In the genomic region with DNA sequence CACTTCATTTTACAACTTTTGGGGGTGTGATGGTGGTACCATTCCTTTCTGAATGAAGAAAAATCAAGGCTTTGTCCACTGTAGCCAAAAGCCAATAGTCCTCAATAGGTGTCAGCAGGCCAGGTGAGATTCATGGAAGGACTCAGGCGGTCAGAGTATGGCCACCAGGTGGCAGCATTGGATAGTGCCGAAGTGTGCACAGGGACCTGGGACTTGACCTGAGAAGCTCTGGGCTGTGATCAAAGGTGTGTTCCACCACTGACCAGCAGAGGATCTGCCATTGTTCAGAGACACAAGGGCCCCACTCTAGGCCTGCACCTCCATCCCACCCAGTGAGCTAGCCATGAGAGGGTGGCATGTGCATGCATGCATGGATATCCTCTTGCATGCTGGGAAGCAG, we compare ENCODE assay signal across 9 mouse cellular contexts. TPM values are rescaled to one million over a fixed set of nuclear protein-coding genes. Genes with fewer than 3 reads are reported as not detected.
DNase-seq lines count a peak whose midpoint lies in the region; ATAC-seq and TF ChIP-seq lines count a peak whose summit lies in the region.
"Had no signal": no experiment of that assay in that cellular context is flagged by ENCODE, and none has a peak within 500 bp of the region (broad histone marks: within the 10 kb centered on the region; RNA-seq: fewer than 3 reads in every experiment).

No protein-coding gene starts in this region.

- TF ChIP-seq CTCF in CH12.LX (conservative IDR thresholded peaks at IDR 0.05 in 1 of 2, IDR thresholded peaks at IDR 0.05 in 1 of 2; ENCODE audit: low read depth in 2 of 2, low read length in 2 of 2), result peak; percentile 71 to 93; a peak in 3 of 4 replicates

- DNase-seq in CH12.LX (ENCODE audit: extremely low read depth) (peak; percentile 72), WW6 (ENCODE audit: low read depth, low spot score) (peak; percentile 70)
- peak; percentile 79 for DNase-seq in embryo, embryonic 10 days (ENCODE audit: low spot score)
- peak; percentile 73 for DNase-seq in hindbrain, embryonic 14.5 days (ENCODE audit: low spot score)
- DNase-seq in layer of hippocampus, postnatal 36 days, result peak; percentile 43 to 52
- peak; percentile 43 to 70 for DNase-seq in lung, postnatal 4 days
- DNase-seq in spleen, postnatal 14 days (ENCODE audit: low spot score in 2 of 2), result peak; percentile 22 to 31

- TF ChIP-seq EP300 in CH12.LX (IDR thresholded peaks at IDR 0.05; ENCODE audit: low read length), result no peak

- TF ChIP-seq POLR2A in CH12.LX (IDR thresholded peaks at IDR 0.05; ENCODE audit: low read depth, low read length), result no peak

- H3K27me3 ChIP-seq in CH12.LX (replicated peaks), result peaks cover 75% of the 10 kb centered on the region
- H3K27me3 ChIP-seq in hindbrain, embryonic 14.5 days (ENCODE audit: control insufficient read depth, insufficient read depth, low read length), result no peaks in the 10 kb centered on the region
- H3K27me3 ChIP-seq: heart, embryonic 15.5 days had no signal

- H3K4me1 ChIP-seq in CH12.LX (ENCODE audit: control insufficient read depth in 1 of 2, insufficient read depth in 2 of 2), result no peaks in the 10 kb centered on the region
- no peaks in the 10 kb centered on the region for H3K4me1 ChIP-seq in hindbrain, embryonic 14.5 days (replicated peaks; ENCODE audit: control insufficient read depth, insufficient read depth, low read length)
- H3K4me1 ChIP-seq: heart, embryonic 15.5 days had no signal

- WGBS in hindbrain, embryonic 14.5 days, result 18% methylated on average over 2 of the region's 2 CpGs

- no peak overlapping the region for H3K4me2 ChIP-seq in CH12.LX (ENCODE audit: insufficient read depth, low read depth, poor library complexity, severe bottlenecking)
- H3K4me2 ChIP-seq in hindbrain, embryonic 14.5 days (replicated peaks), result no peak overlapping the region
- H3K4me2 ChIP-seq: heart, embryonic 15.5 days had no signal

- H3K4me3 ChIP-seq in CH12.LX (replicated peaks in 1 of 3; ENCODE audit: low read depth in 2 of 3, low read length in 2 of 3, poor library complexity in 1 of 3), result no peak overlapping the region
- H3K4me3 ChIP-seq in hindbrain, embryonic 14.5 days (replicated peaks; ENCODE audit: low read length), result no peak overlapping the region
- H3K4me3 ChIP-seq: heart, embryonic 15.5 days had no signal

- no peaks in the 10 kb centered on the region for H3K9me3 ChIP-seq in CH12.LX (replicated peaks; ENCODE audit: low read length)
- H3K9me3 ChIP-seq in hindbrain, embryonic 14.5 days (ENCODE audit: control insufficient read depth, low read length), result no peaks in the 10 kb centered on the region
- H3K9me3 ChIP-seq: heart, embryonic 15.5 days had no signal

- H3K36me3 ChIP-seq in CH12.LX (replicated peaks in 1 of 2; ENCODE audit: control insufficient read depth in 1 of 2, insufficient read depth in 1 of 2, low read length in 1 of 2), result no peaks in the 10 kb centered on the region
- no peaks in the 10 kb centered on the region for H3K36me3 ChIP-seq in hindbrain, embryonic 14.5 days (replicated peaks; ENCODE audit: control insufficient read depth, insufficient read depth)
- H3K36me3 ChIP-seq: heart, embryonic 15.5 days had no signal

- no peaks in the 10 kb centered on the region for H3K79me2 ChIP-seq in CH12.LX (replicated peaks; ENCODE audit: control insufficient read depth, extremely low read depth, insufficient read depth, poor library complexity, severe bottlenecking)

- TF ChIP-seq RAD21 in CH12.LX (IDR thresholded peaks at IDR 0.05; ENCODE audit: low read depth, low read length), result peak; percentile 75

- dilution Hi-C loops in CH12.LX (cut with MboI; ENCODE audit: extremely low pct_ligation_motif_present, extremely low pct_unique_long_range_greater_than_20kb, low sequenced_read_pairs), result no loop called here

- in situ Hi-C loops in CH12.LX (cut with MboI; ENCODE audit: low pct_ligation_motif_present, low pct_unique_long_range_greater_than_20kb, low sequenced_read_pairs), result no loop called here

- no peak for ATAC-seq in hindbrain, embryonic 14.5 days (ENCODE audit: low FRiP score)
- no peak for ATAC-seq in activated CD4-positive, CD25-positive, alpha-beta regulatory T cell, adult 4 months

- H3K27ac ChIP-seq in CH12.LX (ENCODE audit: insufficient read depth, low read depth), result no peak overlapping the region
- no peak overlapping the region for H3K27ac ChIP-seq in hindbrain, embryonic 14.5 days
- H3K27ac ChIP-seq: heart, embryonic 15.5 days had no signal

- no peak overlapping the region for H3K9ac ChIP-seq in CH12.LX (ENCODE audit: insufficient read depth, low read depth)
- H3K9ac ChIP-seq in hindbrain, embryonic 14.5 days, result no peak overlapping the region
- H3K9ac ChIP-seq: heart, embryonic 15.5 days had no signal

TF ChIP-seq in CH12.LX, 34 proteins besides CTCF, POLR2A, EP300 and RAD21:
- TF ChIP-seq RCOR1 (conservative IDR thresholded peaks at IDR 0.05; ENCODE audit: low read depth, low read length), result no peak
- TF ChIP-seq ZKSCAN1 (IDR thresholded peaks at IDR 0.05; ENCODE audit: borderline replicate concordance, low read depth, low read length), result no peak
- no peak for TF ChIP-seq MEF2A (IDR thresholded peaks at IDR 0.05; ENCODE audit: borderline replicate concordance, low read depth, low read length)
- TF ChIP-seq SMC3 (IDR thresholded peaks at IDR 0.05; ENCODE audit: low read depth, low read length), result peak; percentile 67
- no peak for TF ChIP-seq TCF12 (IDR thresholded peaks at IDR 0.05; ENCODE audit: low read depth, low read length)
- TF ChIP-seq E2F4 (IDR thresholded peaks at IDR 0.05; ENCODE audit: insufficient replicate concordance, low read depth, low read length), result no peak
- TF ChIP-seq MAZ (IDR thresholded peaks at IDR 0.05; ENCODE audit: low read depth, low read length), result no peak
- no peak for TF ChIP-seq ZC3H11A (IDR thresholded peaks at IDR 0.05; ENCODE audit: low read depth, low read length)
- TF ChIP-seq GABPA (IDR thresholded peaks at IDR 0.05; ENCODE audit: insufficient replicate concordance, low read depth, low read length), result no peak

RNA-seq across cellular contexts. Expression of a gene that starts 2.7 kb away (rescaled TPM):
- total RNA-seq in CH12.LX (2012; rRNA removed) (0.17 TPM in 1 of 2 replicates, not detected in the other), CH12.LX (2014; rRNA removed) (not detected in 2 replicates)
- polyA plus RNA-seq in CH12.LX (2012; ENCODE audit: insufficient read length, low read depth), result not detected in 2 replicates
- polyA plus RNA-seq in hindbrain, embryonic 14.5 days (2014; fragmentation: Nextera tagmentation; extraction: Ambion mirVana), result not detected in 2 replicates
- not detected for total RNA-seq in layer of hippocampus, postnatal 36 days (2021)
- not detected for polyA plus RNA-seq in activated CD4-positive, CD25-positive, alpha-beta regulatory T cell, adult 4 months (2017; shearing (Covaris generic))
- polyA plus RNA-seq: heart, embryonic 15.5 days had no signal

RNA-seq across cellular contexts. Expression of a gene that starts 43.7 kb away (rescaled TPM):
- 0.21 TPM in 1 of 2 replicates, not detected in the other for total RNA-seq in CH12.LX (2012; rRNA removed)
- 0.19 TPM in 1 of 2 replicates, not detected in the other for total RNA-seq in CH12.LX (2014; rRNA removed)
- not detected in 2 replicates for polyA plus RNA-seq in CH12.LX (2012; ENCODE audit: insufficient read length, low read depth)
- polyA plus RNA-seq in hindbrain, embryonic 14.5 days (2014; fragmentation: Nextera tagmentation; extraction: Ambion mirVana), result not detected in 2 replicates
- under 1 TPM in 1 of 2 experiments, not detected in 1; 0.53 TPM for total RNA-seq in layer of hippocampus, postnatal 36 days (2021)
- not detected for polyA plus RNA-seq in activated CD4-positive, CD25-positive, alpha-beta regulatory T cell, adult 4 months (2017; shearing (Covaris generic))
- polyA plus RNA-seq: heart, embryonic 15.5 days had no signal

Comparison
In these comparisons a context has a peak if more than half of its experiments do, and no peak if none do; other contexts are left out.
1. DNase-seq: peak in every context shown above with its lines; median percentile 79 in embryo, embryonic 10 days; 73 in hindbrain, embryonic 14.5 days; 72 in CH12.LX; 70 in WW6; 56 in lung, postnatal 4 days; 48 in layer of hippocampus, postnatal 36 days; 26 in spleen, postnatal 14 days.